Mouse (Mus musculus) 3134 (cell line): ENCODE results near the gene Dgcr6.

ENCODE experiments used
- DNase-seq: peaks from one replicate; pipeline ENCODE4 v3.0.0-alpha.2; 2011; ENCODE audit warnings: low spot score; ENCODE audit not compliant: insufficient read length; ENCODE audit errors: extremely low read depth

The Dgcr6 gene

DNA sequence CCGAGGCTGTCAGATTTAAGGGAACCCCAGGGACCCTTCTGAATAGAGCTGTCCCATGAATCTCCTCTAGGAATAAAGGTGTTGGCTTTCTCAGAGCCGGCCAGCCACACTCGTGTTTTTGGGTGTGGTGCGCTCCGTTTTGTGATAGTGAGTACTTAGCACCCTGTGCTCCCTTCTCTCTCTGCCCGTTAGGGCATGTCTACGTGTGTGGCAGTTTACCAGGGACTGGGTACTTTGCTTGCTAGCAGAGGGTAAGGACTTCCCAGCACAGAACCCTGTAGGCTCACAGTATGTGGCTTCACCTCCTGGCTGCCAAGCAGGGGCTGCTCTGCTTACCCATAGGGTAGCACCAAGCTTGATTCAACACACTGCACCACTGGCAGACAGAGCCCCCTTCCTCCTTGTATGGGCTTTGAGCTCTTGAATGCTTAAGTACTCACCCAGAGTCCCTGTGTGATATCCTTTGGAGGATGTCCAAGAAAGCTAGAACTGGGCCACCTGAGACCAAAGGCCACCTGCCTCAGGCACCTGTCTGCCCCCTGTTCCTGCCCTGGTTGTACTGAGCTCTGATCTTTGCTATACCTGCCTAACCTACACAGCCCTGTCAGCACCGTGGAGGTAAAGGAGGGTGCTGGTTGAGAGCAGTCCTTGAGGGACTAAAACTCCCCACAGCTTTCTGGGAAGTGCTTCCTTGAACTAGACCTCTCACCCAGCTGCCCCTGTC is 16.2 kb downstream of the Dgcr6 start:
- DNase-seq = no peak

DNA sequence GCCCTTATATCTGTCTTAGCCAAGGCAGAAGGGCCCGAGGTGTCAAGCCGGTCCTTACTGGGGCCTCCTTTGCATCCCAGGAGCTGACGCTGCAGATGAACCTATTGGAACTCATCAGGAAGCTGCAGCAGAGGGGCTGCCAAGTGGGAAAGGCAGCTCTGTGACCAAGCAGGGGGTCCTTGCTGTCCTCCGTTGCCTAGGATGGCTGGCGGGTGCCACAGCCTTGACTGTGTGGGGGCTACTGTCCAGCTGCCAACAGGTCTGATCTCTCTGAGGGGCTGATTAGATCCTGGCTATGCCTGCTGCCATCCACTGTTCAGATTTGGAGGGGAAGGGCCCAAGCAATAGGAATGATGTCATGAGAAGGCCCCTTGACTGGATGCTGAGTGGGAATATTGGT is 18.1 kb downstream of the Dgcr6 start:
- DNase-seq = no peak

DNA sequence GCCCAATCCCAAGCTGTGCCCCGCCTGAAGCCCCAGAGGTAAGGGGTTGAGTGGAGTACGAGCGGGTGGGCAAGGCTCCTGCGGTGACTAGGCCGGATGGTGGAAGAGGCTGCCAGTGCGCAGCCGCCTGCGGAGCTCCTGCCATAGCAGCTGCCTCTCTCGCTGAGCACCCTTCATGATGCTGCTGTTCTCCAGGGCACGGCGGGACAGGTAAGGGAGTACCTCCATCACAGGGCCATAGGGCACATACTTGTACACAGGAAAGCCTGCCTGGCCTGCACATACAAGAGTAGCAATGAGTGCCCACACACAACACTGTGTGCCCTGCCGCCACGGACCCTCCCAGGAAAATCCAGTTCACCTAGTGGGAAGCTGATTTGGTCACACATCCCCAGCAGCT is 19.4 kb downstream of the Dgcr6 start:
- DNase-seq = no peak

DNA sequence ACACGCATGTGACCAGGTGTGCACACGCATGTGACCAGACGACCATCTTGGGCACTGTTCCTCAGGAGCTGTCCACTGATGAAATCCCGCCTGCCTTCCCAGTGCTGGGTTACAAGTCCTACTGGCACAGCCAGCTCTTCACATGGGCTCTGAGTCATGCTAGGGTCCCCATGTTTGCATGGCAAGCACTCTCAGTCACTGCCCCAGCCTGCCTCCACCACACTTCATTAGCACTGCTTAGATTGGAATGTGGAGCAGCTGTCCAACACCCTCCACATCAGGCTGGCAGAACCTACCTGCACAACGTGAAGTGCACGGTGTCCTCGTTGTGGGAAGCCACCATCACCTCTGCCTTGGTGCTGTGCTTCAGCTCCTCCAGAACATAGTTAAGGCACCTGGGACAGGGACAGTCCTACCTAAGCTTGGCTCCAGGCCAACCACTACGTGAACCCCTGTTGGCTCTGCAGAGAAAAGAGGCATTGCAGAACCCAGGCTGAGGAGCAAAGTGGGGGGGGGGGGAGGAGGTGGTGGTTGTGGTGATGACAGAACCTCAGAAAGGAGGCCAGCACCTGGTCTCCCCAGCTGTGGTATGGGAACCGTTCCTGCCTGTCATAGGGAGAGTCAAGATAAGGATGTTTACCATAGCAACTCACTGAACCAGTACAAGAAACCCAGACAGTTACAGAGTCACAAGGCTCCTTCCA is 20.8 kb downstream of the Dgcr6 start:
- DNase-seq = peak; percentile 45

DNA sequence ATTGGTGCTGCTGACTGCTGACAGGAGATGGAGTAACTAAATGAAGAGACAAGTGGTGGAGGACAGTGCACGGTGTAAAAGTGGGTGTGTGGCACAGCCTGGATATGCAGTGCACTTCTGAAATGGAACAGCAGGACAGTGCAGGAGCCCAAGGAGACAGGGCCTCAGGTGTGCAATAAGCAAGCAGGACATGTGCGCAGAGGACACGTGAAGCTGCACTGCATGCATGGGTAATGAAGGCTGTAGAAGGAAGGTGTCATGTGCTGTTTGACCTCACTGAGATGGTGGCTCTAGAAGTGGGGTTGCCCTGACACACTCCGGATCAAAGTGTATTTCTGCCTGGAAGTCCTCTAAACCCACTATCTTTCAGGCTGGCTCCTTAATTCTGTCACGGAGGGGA is 22.0 kb downstream of the Dgcr6 start:
- DNase-seq = no peak

DNA sequence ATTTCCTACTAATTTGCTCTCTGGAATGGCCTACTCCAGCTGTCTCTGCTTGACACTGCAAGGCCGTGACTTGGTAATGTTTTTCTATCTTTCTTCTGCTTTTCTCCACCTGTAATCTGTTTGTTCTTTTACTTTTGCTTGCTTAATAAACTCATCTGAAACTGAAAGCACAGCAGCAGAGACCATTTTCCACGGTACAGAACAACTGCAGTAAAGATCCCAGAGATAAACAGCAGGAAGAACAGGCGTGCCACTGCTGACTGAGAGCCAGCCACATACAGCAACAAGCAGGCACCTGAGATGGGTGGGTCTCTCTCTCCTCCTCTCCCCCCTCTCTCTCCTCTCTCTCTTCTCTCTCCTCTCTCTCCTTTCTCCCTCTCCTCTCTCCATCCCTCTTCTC is 22.5 kb downstream of the Dgcr6 start:
- no peak for DNase-seq

DNA sequence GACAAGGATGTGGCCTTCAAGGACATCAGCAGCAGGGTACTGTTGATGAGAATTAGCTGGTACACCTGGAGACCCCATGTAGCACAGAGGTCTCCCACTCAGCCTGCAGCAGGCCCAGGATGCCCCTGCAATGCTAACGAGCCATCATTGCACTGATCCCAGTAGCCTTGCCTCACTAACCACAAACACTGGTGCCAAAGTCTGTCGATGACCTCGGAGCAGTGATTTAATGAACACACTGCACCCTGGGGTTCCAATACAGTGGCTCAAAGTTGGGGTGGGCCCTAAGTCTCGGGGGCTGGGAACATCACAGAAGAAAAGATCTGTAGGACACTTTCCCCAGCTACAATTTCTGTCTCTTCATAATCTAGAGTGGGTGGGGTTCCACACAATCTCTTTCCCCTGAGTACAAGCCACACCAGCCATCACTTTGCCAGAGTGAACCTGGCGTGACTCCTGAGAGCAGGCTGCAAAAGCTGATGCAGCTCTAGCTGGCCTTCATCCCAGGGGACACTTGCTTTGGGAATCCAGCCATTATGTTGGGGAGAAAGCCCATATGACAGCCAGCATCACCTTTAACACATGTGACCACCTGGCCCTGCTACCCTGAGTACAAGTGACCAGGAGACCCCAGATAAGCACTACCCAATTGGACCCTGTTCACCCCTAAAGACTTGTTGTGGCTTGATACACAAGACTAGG is 25.8 kb downstream of the Dgcr6 start:
- no peak for DNase-seq

DNA sequence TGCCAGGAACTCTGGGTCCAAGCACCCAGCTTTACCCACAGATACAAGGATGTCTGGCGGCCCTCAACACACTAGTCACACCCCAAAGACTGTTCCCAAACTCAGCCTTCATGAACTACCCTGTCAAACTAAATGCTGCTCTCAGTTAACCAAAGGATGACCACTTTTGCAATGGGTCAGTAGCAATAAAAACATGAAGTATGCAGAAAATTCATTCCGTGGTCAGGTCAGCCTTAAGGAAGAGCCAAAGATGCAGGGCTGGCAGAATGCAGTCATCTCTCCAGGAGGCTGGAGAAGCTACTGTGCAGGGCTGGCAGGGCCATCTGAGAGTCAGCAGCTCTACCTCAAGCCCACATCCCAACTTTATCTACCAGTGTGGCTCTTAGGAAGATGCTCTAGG is 26.6 kb downstream of the Dgcr6 start:
- DNase-seq = peak; percentile 66

DNA sequence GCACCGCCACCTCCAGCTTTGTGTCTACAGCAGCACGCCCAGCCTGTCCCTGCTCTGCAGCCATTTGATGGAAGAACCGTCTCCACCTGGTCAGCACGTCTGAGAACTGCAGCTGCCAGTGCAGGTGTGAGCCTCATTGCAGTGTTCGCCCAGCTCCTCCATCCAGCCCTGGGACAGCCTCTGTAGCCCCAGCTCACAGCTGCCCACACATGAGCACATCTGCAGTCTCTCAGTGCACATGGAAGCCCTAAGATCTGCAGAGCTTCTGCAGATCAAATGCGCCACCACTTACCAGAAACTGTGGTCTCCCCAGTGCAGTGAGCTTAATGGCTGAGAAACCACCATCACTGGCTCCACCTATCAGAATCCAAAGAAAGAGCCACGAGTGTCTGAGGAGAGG is 27.5 kb downstream of the Dgcr6 start:
- no peak for DNase-seq

DNA sequence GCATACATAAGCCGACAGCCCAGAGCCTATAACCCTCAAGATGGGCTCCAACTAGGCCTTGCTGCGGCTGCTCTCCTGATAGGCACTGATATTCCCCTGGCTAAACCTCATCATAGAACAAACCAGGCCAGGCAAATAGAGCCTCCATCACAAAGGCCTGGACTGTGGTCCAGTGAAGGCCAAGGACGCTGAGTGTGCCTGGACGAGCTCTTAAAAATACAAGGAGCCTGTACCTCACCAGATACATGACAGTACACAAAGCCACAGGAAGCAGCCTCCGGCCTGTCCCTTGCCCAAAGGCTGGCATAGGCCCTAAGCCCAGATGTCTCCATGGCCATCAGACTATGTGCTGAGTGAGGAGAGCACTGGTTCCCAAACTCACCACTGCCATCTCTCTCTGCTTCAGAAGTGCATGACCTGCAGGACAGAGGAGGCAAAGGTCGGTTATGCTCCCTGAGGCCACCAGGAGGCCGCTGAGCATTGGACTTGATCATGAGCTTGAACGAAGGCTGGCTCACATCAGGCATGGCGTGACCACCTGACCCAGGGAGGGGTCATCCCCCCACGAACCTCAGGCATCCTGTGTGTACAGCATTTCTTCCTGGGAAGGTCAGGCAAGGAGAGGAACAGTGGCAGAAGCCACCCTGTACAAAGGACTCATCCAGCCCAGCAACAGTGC is 28.6 kb downstream of the Dgcr6 start:
- no peak for DNase-seq

DNA sequence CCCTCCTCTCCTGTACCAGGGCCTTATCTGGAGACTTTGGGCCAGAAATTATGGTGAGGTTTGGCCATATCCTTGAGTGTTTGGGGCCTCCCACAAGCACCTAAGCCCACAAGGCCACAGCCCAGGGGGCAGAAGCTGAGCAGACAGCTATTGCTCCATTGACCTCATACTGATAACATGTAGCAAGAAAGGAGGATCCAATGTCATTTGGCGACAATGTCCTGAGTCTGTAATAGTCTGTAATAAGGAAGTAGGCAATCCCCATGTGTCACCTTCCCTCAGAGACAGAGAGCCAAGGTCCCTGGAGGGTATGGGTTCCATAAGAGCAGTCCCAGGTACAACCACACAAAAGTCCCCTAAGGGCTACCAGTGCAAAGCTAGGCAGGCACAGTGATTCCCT is 29.6 kb downstream of the Dgcr6 start:
- no peak for DNase-seq

DNA sequence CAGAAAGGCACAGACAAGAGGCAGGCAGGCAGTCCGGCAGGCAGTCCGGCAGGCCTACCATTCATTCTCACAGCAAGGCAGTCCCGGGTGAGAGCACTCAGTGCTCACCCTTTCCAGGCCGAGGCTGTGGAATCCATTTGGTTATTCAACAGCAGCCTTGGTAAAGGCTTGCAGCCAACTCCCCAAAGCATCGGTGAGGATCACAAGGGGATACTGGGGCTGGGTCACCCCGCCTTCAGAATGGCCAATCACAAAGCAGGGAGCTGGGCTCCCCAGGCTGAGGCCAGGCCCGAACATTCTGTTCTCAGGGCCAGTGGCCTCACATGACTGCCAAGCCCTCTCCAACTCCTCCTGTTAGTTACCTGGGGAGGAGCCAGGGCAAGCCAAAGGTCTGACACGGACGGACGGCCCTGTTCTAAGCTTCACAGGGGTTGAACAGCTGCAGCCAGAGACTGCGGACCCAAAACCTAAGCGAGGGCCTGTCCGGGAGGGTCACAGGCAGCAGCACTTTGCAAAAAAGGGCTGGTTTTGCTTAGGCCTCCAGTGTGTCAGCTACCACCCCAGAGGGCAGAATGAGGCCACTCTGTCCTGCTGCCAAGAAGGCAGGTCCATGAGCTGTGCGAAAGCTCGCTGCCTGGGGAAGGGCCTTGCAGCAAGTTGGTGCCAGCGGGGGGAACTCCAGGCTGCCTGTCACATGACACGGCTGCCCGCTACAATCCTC is 30.7 kb downstream of the Dgcr6 start:
- no peak for DNase-seq

DNA sequence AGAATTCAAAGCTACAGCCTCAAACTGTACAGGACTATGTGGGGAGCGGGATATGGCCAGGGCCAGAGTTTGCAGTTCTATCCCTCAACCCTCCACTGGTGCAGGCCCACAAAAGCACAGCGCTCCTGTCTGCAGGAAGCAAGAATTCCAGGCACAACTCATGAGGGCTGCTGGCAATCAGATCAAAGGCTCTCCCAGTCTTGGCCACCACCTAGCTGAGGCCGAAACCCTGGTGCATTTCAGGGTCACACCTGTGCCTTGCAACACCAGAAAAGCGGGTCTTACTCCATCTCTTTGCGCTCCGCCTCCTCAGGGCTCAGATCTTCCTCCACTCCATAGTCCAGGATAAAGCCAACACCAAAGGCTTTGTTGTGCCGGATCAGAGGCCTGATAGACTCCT is 31.6 kb downstream of the Dgcr6 start:
- DNase-seq = no peak

DNA sequence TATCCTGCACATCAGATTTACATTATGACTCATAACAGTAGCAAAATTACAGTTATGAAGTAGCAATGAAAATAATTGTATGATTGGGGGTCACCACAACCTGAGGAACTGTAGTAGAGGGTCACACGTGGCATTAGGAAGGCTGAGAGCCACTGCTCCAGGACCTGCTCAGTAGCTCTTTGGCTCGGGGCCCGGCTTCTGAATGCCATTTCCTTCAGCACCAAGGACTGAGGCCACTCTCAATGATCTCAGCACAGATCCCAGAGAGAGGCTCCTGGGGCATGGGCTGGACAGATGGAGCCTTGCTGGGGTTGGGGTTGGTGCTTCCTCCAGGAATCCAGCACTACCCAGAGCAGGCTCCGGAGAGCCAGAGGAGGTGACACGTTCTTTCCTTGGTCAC is 34.4 kb downstream of the Dgcr6 start:
- DNase-seq = no peak

DNA sequence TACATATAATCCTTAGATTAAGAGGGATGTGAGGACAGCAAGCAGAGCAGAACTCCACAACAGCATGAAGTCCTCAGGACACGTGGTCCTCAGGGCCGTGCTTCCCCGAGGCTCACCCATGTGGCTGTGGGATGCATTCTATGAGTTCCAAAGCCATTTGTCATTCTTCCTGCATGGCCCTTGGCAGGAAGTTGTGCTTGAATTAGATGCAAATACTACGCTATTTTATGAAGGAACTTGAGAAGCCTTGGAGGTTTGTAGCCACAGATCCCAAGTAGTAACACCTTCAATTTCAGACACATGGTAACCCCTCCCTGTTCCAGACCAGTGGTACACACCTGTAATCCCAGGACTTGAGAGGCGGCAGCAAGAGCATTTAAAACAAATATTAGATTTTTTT is 43.7 kb downstream of the Dgcr6 start:
- peak; percentile 85 for DNase-seq

DNA sequence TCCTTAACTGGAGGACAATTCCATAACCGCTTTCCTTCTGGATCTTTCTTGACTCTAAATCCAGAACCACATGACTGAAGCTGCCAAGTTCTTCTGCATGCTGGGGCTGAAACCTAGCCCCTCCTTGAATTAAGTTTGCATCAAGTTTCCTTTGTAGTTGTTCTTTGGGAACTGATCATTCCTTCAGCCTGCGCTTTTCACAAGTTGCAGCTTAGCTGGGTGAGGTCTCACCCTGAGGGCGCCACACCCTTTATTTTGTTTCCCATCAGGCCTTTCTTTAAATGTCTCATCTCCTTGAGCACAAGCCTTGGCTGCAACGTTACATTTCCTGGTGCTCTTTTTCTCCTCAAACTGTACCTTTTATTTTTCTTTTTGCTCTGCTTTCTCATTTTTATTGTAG is 50.2 kb downstream of the Dgcr6 start:
- no peak for DNase-seq

DNA sequence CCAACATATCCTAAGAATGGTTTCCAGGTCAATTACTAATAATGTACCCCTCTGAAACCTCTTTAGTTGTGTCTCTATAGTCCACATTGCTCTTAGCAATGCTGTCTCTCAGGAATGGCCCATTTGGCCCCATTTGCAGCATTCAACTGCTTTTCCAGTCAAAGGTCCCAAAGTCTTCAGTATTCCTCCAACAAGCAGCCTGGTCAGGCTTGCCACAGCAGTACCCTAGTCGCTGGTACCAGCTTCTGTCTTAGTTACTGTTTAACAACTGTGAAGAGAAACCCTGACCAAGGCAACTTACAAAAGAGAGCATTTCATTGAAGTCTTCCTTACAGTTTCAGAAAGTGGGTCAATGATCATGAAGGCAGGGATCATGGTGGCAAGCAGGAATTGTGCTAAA is 50.7 kb downstream of the Dgcr6 start:
- DNase-seq = no peak

DNA sequence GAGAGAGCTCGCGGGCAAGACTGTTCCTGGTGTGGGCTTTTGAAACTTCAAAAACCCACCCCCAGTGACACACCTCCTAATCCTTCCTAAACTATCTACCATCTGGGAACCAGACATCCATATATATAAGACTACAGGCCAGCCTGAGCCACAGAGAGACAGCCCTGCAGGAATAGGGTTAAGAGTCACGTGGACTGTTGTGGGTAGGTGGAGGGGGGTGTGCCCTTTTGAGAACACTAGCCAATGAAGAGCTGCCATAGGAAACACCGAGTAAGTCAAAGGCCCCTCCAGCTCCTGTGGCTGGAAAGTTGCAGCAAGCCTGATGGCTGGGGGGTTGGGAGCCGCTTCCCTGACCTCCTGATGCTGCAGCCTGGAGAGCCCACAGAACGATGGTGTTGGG is 51.1 kb downstream of the Dgcr6 start:
- no peak for DNase-seq

DNA sequence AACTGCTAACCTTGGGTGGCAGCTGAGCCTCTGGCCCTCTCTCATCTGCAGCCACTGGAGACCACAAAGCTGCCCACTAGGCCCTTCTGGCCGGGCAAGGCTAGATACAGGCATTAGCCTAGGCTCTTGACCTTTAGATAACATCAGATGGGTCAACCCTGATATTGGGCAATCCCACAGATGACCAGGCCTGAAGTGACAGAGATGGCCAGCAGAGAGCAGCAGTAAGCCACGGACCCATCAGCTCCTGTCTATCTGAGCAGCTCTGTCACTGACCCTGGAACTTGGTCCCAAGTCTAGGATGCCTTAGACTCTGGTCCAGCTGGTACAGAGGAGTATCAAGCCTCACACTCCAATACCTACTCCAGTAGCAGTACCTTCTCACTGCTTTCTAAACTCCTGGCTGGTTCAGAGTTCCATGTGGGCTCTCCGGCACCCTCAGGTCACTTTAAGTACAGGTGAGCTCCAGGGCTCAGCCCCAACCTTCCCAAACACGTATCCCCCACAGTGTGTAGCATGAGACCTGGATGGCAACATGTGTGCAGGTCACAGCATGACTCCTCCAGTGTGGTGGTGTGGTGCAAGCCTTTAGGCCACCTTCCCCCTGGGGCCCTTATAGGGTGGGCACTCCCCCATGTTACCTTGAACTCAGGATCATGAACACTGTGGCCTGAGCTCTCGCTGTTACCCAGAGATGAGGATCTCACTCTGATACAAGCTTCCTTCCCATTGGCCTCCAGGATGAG is 55.7 kb downstream of the Dgcr6 start:
- DNase-seq = peak; percentile 58

DNA sequence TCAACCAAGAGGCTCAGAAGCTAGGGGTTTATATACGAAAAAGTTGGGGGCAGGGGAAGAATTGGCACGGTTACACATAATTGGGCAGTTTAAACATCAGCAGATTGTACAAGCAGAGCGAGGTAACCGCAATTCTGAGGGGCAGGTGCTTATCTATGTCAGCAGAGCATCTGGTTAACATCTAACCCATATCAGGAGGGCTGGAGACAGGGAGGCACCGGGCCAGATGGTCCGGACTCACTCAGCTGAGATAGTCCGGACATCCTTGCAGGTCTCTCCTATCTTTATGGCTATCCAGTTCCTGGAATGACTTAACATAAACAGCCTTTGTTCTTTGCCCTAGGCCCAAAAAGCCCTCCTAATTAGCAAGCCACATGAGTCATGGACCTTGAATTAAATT is 58.4 kb downstream of the Dgcr6 start:
- DNase-seq = no peak
